Mouse (Mus musculus): ENCODE results near the gene Cyp4f39.

- TF ChIP-seq EP300 (IDR thresholded peaks at IDR 0.05; ENCODE audit: insufficient read depth, low read depth, low read length): no peak
- no peak for TF ChIP-seq POLR2A (IDR thresholded peaks at IDR 0.05; ENCODE audit: insufficient read depth, low read length)
These were observed 50.6 kb downstream of the Cyp4f39 start for GRCm38 (mm10) chr17:32503111-32503510.
